Mouse (Mus musculus) midbrain, embryonic 15.5 days (tissue): ENCODE measurements at regions not wholly inside any gene's neighbourhood (a gene's known extent, or its start where the extent isn't known, plus 50 kb on each side); places are given as distances from the start of the nearest gene placed in this dataset.

Source experiments
- ATAC-seq: fragments of 200-750 bp; cut with Nextera tagmentation; replicated peaks from 2 replicates; pipeline ENCODE4 v1.8.0; 2017; ENCODE audit warnings: moderate TSS enrichment
- H3K27ac ChIP-seq: fragments of 300-500 bp; sonication (generic); 2 replicates; pipeline ENCODE4 v1.5.1; 2015; ENCODE audit warnings: mild to moderate bottlenecking, inconsistent platforms
- H3K27me3 ChIP-seq: fragments of 300-500 bp; sonication (generic); replicated peaks from 2 replicates; pipeline ENCODE4 v1.6.1; 2015; ENCODE audit warnings: inconsistent platforms
- H3K36me3 ChIP-seq: fragments of 300-500 bp; sonication (generic); replicated peaks from 2 replicates; pipeline ENCODE4 v1.6.1; 2015; ENCODE audit warnings: inconsistent platforms
- H3K4me1 ChIP-seq: fragments of 300-500 bp; sonication (generic); 2 replicates; pipeline ENCODE4 v1.6.1; 2015; ENCODE audit warnings: inconsistent platforms
- H3K4me2 ChIP-seq: fragments of 300-500 bp; sonication (generic); 2 replicates; pipeline ENCODE4 v1.6.1; 2015; ENCODE audit warnings: inconsistent platforms, mild to moderate bottlenecking, moderate library complexity
- H3K4me3 ChIP-seq: fragments of 300-500 bp; sonication (generic); 2 replicates; pipeline ENCODE4 v1.5.1; 2015; ENCODE audit warnings: mild to moderate bottlenecking, inconsistent platforms
- H3K9ac ChIP-seq: fragments of 300-500 bp; sonication (generic); 2 replicates; pipeline ENCODE4 v1.6.1; 2015; ENCODE audit warnings: mild to moderate bottlenecking, inconsistent platforms
- H3K9me3 ChIP-seq: fragments of 300-500 bp; sonication (generic); 2 replicates; pipeline ENCODE4 v1.6.1; 2016; ENCODE audit warnings: inconsistent platforms
- WGBS: fragments of 180-500 bp; shearing (Covaris S2); methylation state at CpG from one replicate; pipeline ENCODE4 v1.1.7; 2015; ENCODE audit warnings: mixed read lengths; 5-methylcytosine and 5-hydroxymethylcytosine counted together

GRCm38 (mm10) chr16:20806739-20807138 is 72.4 kb upstream of the Thpo start:
- no peaks in the 10 kb centered on the region for H3K36me3 ChIP-seq
- no peak overlapping the region for H3K9ac ChIP-seq
- ATAC-seq = no peak
- WGBS = 88% methylated on average over 7 of the region's 7 CpGs
- no peak overlapping the region for H3K4me2 ChIP-seq
- no peaks in the 10 kb centered on the region for H3K9me3 ChIP-seq
- peaks cover 8% of the 10 kb centered on the region for H3K4me1 ChIP-seq
- H3K27me3 ChIP-seq = no peaks in the 10 kb centered on the region
- no peak overlapping the region for H3K4me3 ChIP-seq
- no peak overlapping the region for H3K27ac ChIP-seq

- Histone ChIP-seq H3K4me3 (no peak overlapping the region), H3K9ac (no peak overlapping the region), H3K4me1 (peaks cover 8% of the 10 kb centered on the region), H3K27me3 (no peaks in the 10 kb centered on the region), H3K4me2 (no peak overlapping the region), H3K9me3 (no peaks in the 10 kb centered on the region), H3K36me3 (no peaks in the 10 kb centered on the region), H3K27ac (no peak overlapping the region)
- 88% methylated on average over 6 of the region's 6 CpGs for WGBS
- no peak for ATAC-seq
Observed at GRCm38 (mm10) chr16:20805793-20806192, 71.5 kb upstream of the Thpo start.

- H3K4me1 ChIP-seq = peaks cover 8% of the 10 kb centered on the region
- H3K27ac ChIP-seq = no peak overlapping the region
- no peak overlapping the region for H3K9ac ChIP-seq
- ATAC-seq = peak; percentile 44
- H3K27me3 ChIP-seq = no peaks in the 10 kb centered on the region
- peak overlapping the region; percentile 63 for H3K4me2 ChIP-seq
- H3K36me3 ChIP-seq = no peaks in the 10 kb centered on the region
- WGBS = 9% methylated on average over 6 of the region's 6 CpGs
- peak overlapping the region; percentile 41 for H3K4me3 ChIP-seq
- H3K9me3 ChIP-seq = no peaks in the 10 kb centered on the region
Observed at GRCm38 (mm10) chr16:20805086-20805485, 70.8 kb upstream of the Thpo start.

- ATAC-seq = peak; percentile 85
- Histone ChIP-seq H3K9me3 (no peaks in the 10 kb centered on the region), H3K9ac (peak overlapping the region; percentile 38), H3K36me3 (no peaks in the 10 kb centered on the region), H3K4me3 (peak overlapping the region; percentile 41), H3K27me3 (no peaks in the 10 kb centered on the region), H3K4me2 (peak overlapping the region; percentile 63), H3K27ac (peak overlapping the region; percentile 63), H3K4me1 (peaks cover 8% of the 10 kb centered on the region)
- 0% methylated on average over 8 of the region's 10 CpGs for WGBS
Observed at GRCm38 (mm10) chr16:20804601-20805017, 70.3 kb upstream of the Thpo start.

GRCm38 (mm10) chr16:20803278-20803930 is 69.1 kb upstream of the Thpo start:
- Histone ChIP-seq H3K4me3 (no peak overlapping the region), H3K9ac (no peak overlapping the region), H3K4me2 (no peak overlapping the region), H3K36me3 (no peaks in the 10 kb centered on the region), H3K9me3 (no peaks in the 10 kb centered on the region), H3K27ac (no peak overlapping the region), H3K27me3 (no peaks in the 10 kb centered on the region), H3K4me1 (peaks cover 8% of the 10 kb centered on the region)
- no peak for ATAC-seq
- 77% methylated on average over 7 of the region's 7 CpGs for WGBS

GRCm38 (mm10) chr16:20802724-20803123 is 68.4 kb upstream of the Thpo start:
- H3K4me1 ChIP-seq = peaks cover 8% of the 10 kb centered on the region
- WGBS = 92% methylated on average over 6 of the region's 6 CpGs
- no peak overlapping the region for H3K4me3 ChIP-seq
- no peaks in the 10 kb centered on the region for H3K36me3 ChIP-seq
- no peaks in the 10 kb centered on the region for H3K9me3 ChIP-seq
- H3K27me3 ChIP-seq = no peaks in the 10 kb centered on the region
- no peak overlapping the region for H3K9ac ChIP-seq
- H3K27ac ChIP-seq = no peak overlapping the region
- ATAC-seq = no peak
- no peak overlapping the region for H3K4me2 ChIP-seq

- no peaks in the 10 kb centered on the region for H3K9me3 ChIP-seq
- no peak for ATAC-seq
- H3K4me3 ChIP-seq = no peak overlapping the region
- H3K4me1 ChIP-seq = peaks cover 5% of the 10 kb centered on the region
- H3K36me3 ChIP-seq = no peaks in the 10 kb centered on the region
- WGBS = 82% methylated on average over 3 of the region's 3 CpGs
- H3K9ac ChIP-seq = no peak overlapping the region
- H3K27ac ChIP-seq = no peak overlapping the region
- H3K27me3 ChIP-seq = no peaks in the 10 kb centered on the region
- no peak overlapping the region for H3K4me2 ChIP-seq
Observed at GRCm38 (mm10) chr16:20800038-20800437, 65.7 kb upstream of the Thpo start.

- no peak overlapping the region for H3K4me3 ChIP-seq
Observed at GRCm38 (mm10) chr16:20798115-20798514, 63.8 kb upstream of the Thpo start.

GRCm38 (mm10) chr16:20794721-20795120 is 60.4 kb upstream of the Thpo start:
- no peaks in the 10 kb centered on the region for H3K36me3 ChIP-seq
- no peaks in the 10 kb centered on the region for H3K9me3 ChIP-seq
- ATAC-seq = no peak
- 76% methylated on average over 1 of the region's 1 CpGs for WGBS
- H3K4me2 ChIP-seq = no peak overlapping the region
- H3K9ac ChIP-seq = no peak overlapping the region
- H3K27ac ChIP-seq = no peak overlapping the region
- no peaks in the 10 kb centered on the region for H3K27me3 ChIP-seq
- no peak overlapping the region for H3K4me3 ChIP-seq
- H3K4me1 ChIP-seq = no peaks in the 10 kb centered on the region

More at GRCm38 (mm10) chr16:20798115-20798514, 63.8 kb upstream of the Thpo start:
- ATAC-seq = no peak
- Histone ChIP-seq H3K4me2 (no peak overlapping the region), H3K27ac (no peak overlapping the region), H3K4me1 (no peaks in the 10 kb centered on the region), H3K36me3 (no peaks in the 10 kb centered on the region), H3K9me3 (no peaks in the 10 kb centered on the region), H3K27me3 (no peaks in the 10 kb centered on the region), H3K9ac (no peak overlapping the region)
- 75% methylated on average over 4 of the region's 4 CpGs for WGBS
